Mouse (Mus musculus): ENCODE measurements at regions not wholly inside any gene's neighbourhood (a gene's known extent, or its start where the extent isn't known, plus 50 kb on each side); places are given as distances from the start of the nearest gene placed in this dataset.

DNA sequence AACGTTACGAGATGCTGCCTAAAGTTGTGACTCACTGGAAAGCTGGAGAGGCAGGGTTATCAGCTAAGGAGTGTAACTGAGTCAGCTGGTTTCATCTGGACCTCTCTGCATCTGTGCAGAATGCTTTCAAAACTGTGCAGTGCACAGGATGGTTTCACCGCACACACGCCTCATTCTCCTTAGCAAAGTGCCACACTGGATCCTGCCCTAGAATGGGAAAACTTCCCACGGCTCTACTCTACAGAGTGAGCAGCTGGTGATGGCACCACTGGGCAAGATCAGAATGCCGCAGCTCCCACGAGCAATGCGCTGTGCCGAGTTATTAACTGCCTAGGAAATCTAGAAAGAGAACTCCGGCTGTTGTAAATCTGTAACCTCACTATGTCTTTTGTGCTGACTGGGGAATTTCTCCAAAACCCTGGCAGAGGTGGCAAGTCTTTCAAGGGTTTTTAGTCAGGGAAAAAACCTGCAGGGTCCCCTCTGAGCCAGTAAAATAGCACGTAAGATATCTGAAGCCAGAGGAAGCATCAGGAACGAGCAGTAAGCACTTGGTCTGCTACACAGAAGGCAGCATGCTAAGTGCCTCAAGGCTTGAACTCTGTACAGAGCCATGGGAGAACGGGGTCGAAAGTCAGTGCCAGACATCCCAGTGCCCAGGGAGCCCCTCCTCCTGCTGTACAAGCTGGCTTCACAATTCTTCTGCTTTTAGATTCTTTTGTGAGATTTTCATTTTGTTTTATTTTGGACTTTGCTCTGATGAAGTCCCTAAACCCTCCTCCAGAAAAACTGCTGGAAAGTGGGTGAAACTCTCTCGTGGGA, 214.4 kb upstream of the Foxq1 start:
- no peak overlapping the region for H3K9ac ChIP-seq (ENCODE audit: low read depth, low read length)
- 75% methylated on average over 15 of the region's 15 CpGs for WGBS
- no peaks in the 10 kb centered on the region for H3K79me2 ChIP-seq (replicated peaks; ENCODE audit: control insufficient read depth, insufficient read depth, low read length)
- H3K4me1 ChIP-seq (ENCODE audit: control insufficient read depth, insufficient read depth, low read length), result no peaks in the 10 kb centered on the region
- H3K36me3 ChIP-seq (ENCODE audit: control insufficient read depth, insufficient read depth, low read length), result no peaks in the 10 kb centered on the region
- H3K4me3 ChIP-seq, result no peak overlapping the region
- intact Hi-C loops (cut with DNase I), result no loop called here
- H3K27ac ChIP-seq, result no peak overlapping the region
- DNase-seq, result no peak
- TF ChIP-seq POLR2A (IDR thresholded peaks at IDR 0.05; ENCODE audit: insufficient read depth, low read depth, low read length) (no peak), EP300 (IDR thresholded peaks at IDR 0.05; ENCODE audit: insufficient read depth, low read depth, low read length) (no peak), CTCF (IDR thresholded peaks at IDR 0.05) (no peak)
- H3K27me3 ChIP-seq (ENCODE audit: control insufficient read depth, insufficient read depth, low read length), result no peaks in the 10 kb centered on the region

DNA sequence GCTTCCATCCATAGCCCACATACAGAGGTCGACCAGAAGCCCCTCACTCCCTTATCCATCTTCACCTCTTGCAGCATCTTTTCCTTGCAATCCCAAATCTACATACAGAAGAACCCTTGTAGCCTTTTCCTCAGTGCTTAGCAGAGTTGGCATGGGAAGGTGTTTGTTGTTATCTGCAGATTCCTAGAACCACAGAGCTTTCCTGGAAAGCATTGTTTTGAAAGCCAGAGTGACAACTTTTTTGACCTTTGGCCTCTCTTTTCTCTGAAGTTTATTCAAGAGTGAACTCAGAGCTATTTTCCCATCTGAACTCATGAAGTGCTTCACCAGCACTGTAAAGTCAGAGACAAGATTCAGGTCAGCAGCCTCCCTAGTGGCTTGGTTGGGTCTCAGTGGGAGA, 209.7 kb upstream of the Foxq1 start:
- no peak overlapping the region for H3K4me3 ChIP-seq
- H3K9ac ChIP-seq (ENCODE audit: low read depth, low read length), result no peak overlapping the region
- no peaks in the 10 kb centered on the region for H3K79me2 ChIP-seq (replicated peaks; ENCODE audit: control insufficient read depth, insufficient read depth, low read length)
- intact Hi-C loops (cut with DNase I), result no loop called here
- H3K4me1 ChIP-seq (ENCODE audit: control insufficient read depth, insufficient read depth, low read length), result no peaks in the 10 kb centered on the region
- no peaks in the 10 kb centered on the region for H3K36me3 ChIP-seq (ENCODE audit: control insufficient read depth, insufficient read depth, low read length)
- 30% methylated on average over 1 of the region's 1 CpGs for WGBS
- no peak for DNase-seq
- TF ChIP-seq EP300 (IDR thresholded peaks at IDR 0.05; ENCODE audit: insufficient read depth, low read depth, low read length), result no peak
- TF ChIP-seq POLR2A (IDR thresholded peaks at IDR 0.05; ENCODE audit: insufficient read depth, low read depth, low read length), result no peak
- no peak for TF ChIP-seq CTCF (IDR thresholded peaks at IDR 0.05)
- no peak overlapping the region for H3K27ac ChIP-seq
- no peaks in the 10 kb centered on the region for H3K27me3 ChIP-seq (ENCODE audit: control insufficient read depth, insufficient read depth, low read length)

DNA sequence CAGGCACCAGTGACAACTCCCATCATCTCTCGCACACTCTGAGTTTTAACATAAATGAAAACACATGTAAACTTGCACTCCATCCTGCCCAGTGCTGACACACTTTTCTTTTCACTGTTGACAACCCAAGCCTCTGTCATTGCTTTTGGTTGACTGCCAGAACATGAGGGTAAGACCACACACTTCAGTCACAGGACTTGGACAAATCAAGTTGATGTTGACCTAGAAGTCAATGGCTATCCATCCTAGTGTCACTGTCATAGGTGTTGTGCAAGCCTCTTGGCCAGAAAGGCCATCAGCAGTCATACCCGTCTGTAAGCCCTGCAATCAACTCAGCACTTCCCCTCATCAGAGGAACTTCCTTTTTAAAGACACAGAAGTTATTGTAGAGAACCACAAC, 208.9 kb upstream of the Foxq1 start:
- H3K27me3 ChIP-seq (ENCODE audit: control insufficient read depth, insufficient read depth, low read length), result no peaks in the 10 kb centered on the region
- 42% methylated on average over 2 of the region's 2 CpGs for WGBS
- intact Hi-C loops (cut with DNase I), result no loop called here

DNA sequence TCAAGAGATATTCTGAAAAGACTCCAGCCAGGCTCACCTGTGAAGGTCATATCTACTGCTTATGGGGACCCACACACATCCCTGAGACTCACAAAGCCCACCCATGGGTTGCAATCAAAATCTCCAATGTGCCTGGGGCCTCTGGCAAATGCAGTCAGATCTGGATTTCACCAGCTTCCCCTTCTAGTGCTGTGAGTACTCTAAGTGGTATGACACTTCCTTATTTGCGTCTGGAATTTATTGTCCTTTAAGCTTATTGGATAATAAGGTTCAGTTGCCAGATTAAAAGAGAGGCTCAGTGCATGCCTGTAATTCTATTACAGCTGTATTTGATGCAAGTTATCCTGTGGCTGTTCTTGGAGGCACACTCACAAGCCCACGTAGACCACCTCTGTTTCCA, 206.3 kb upstream of the Foxq1 start:
- Histone ChIP-seq H3K4me1 (ENCODE audit: control insufficient read depth, insufficient read depth, low read length) (no peaks in the 10 kb centered on the region), H3K27ac (no peak overlapping the region), H3K9ac (ENCODE audit: low read depth, low read length) (no peak overlapping the region), H3K27me3 (ENCODE audit: control insufficient read depth, insufficient read depth, low read length) (no peaks in the 10 kb centered on the region), H3K4me3 (no peak overlapping the region), H3K36me3 (ENCODE audit: control insufficient read depth, insufficient read depth, low read length) (no peaks in the 10 kb centered on the region), H3K79me2 (replicated peaks; ENCODE audit: control insufficient read depth, insufficient read depth, low read length) (no peaks in the 10 kb centered on the region)
- TF ChIP-seq POLR2A (IDR thresholded peaks at IDR 0.05; ENCODE audit: insufficient read depth, low read depth, low read length), result no peak
- TF ChIP-seq CTCF (IDR thresholded peaks at IDR 0.05), result no peak
- TF ChIP-seq EP300 (IDR thresholded peaks at IDR 0.05; ENCODE audit: insufficient read depth, low read depth, low read length), result no peak
- no peak for DNase-seq
- intact Hi-C loops (cut with DNase I), result no loop called here
- whole genome bisulfite sequencing, result 51% methylated on average over 2 of the region's 2 CpGs

More for the DNA sequence above, 208.9 kb upstream of the Foxq1 start:
- Histone ChIP-seq H3K79me2 (replicated peaks; ENCODE audit: control insufficient read depth, insufficient read depth, low read length) (no peaks in the 10 kb centered on the region), H3K36me3 (ENCODE audit: control insufficient read depth, insufficient read depth, low read length) (no peaks in the 10 kb centered on the region), H3K4me3 (no peak overlapping the region), H3K27ac (no peak overlapping the region), H3K4me1 (ENCODE audit: control insufficient read depth, insufficient read depth, low read length) (no peaks in the 10 kb centered on the region), H3K9ac (ENCODE audit: low read depth, low read length) (no peak overlapping the region)
- TF ChIP-seq EP300 (IDR thresholded peaks at IDR 0.05; ENCODE audit: insufficient read depth, low read depth, low read length) (no peak), POLR2A (IDR thresholded peaks at IDR 0.05; ENCODE audit: insufficient read depth, low read depth, low read length) (no peak), CTCF (IDR thresholded peaks at IDR 0.05) (no peak)
- no peak for DNase-seq

- Histone ChIP-seq H3K79me2 (replicated peaks; ENCODE audit: control insufficient read depth, insufficient read depth, low read length) (no peaks in the 10 kb centered on the region), H3K4me1 (ENCODE audit: control insufficient read depth, insufficient read depth, low read length) (no peaks in the 10 kb centered on the region), H3K27me3 (ENCODE audit: control insufficient read depth, insufficient read depth, low read length) (no peaks in the 10 kb centered on the region), H3K9ac (ENCODE audit: low read depth, low read length) (no peak overlapping the region), H3K27ac (no peak overlapping the region), H3K4me3 (no peak overlapping the region), H3K36me3 (ENCODE audit: control insufficient read depth, insufficient read depth, low read length) (no peaks in the 10 kb centered on the region)
- intact Hi-C loops (cut with DNase I), result no loop called here
- DNase-seq, result no peak
- TF ChIP-seq CTCF (IDR thresholded peaks at IDR 0.05), result no peak
- no peak for TF ChIP-seq POLR2A (IDR thresholded peaks at IDR 0.05; ENCODE audit: insufficient read depth, low read depth, low read length)
- no peak for TF ChIP-seq EP300 (IDR thresholded peaks at IDR 0.05; ENCODE audit: insufficient read depth, low read depth, low read length)
Measured at GRCm38 (mm10) chr13:31351481-31351880, 204.5 kb upstream of the Foxq1 start.

GRCm38 (mm10) chr13:31352825-31353224, 203.1 kb upstream of the Foxq1 start:
- Histone ChIP-seq H3K4me3 (no peak overlapping the region), H3K79me2 (replicated peaks; ENCODE audit: control insufficient read depth, insufficient read depth, low read length) (no peaks in the 10 kb centered on the region), H3K36me3 (ENCODE audit: control insufficient read depth, insufficient read depth, low read length) (no peaks in the 10 kb centered on the region), H3K9ac (ENCODE audit: low read depth, low read length) (no peak overlapping the region), H3K27me3 (ENCODE audit: control insufficient read depth, insufficient read depth, low read length) (no peaks in the 10 kb centered on the region), H3K4me1 (ENCODE audit: control insufficient read depth, insufficient read depth, low read length) (no peaks in the 10 kb centered on the region), H3K27ac (no peak overlapping the region)
- TF ChIP-seq CTCF (IDR thresholded peaks at IDR 0.05) (peak; percentile 26), POLR2A (IDR thresholded peaks at IDR 0.05; ENCODE audit: insufficient read depth, low read depth, low read length) (no peak)
- DNase-seq, result no peak
- WGBS, result 78% methylated on average over 5 of the region's 5 CpGs
- intact Hi-C loops (cut with DNase I), result no loop called here

Data from heart, adult 2 months (tissue).